Comparison of ENCODE assay signal across 8 mouse cellular contexts in the genomic region with DNA sequence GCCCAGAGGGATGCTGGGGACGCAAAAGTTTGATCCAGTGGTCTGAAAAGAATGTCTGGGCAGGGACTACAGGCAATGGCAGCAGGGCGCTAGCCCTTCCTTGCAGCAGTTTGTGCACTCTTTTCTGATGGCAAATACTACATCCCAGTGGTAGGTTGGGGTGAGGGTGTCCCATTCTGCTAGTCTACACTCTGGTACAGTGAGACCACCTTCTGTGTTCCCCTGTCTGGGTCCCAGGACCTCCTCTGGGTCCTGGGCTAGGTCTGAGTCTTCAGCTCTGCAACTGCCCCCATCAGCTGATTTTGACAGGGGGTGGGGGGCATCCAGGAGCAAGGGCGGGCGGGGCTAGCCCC. TPM values are rescaled to one million over a fixed set of nuclear protein-coding genes. Genes with fewer than 3 reads are reported as not detected.
DNase-seq lines count a peak whose midpoint lies in the region; ATAC-seq lines count a peak whose summit lies in the region.

No protein-coding gene starts in this region.

- peaks cover 26% of the 10 kb centered on the region; the same call in 1 of the 2 replicates for H3K27me3 ChIP-seq in kidney, embryonic 16.5 days (ENCODE audit: insufficient read depth, low read length)
- H3K27me3 ChIP-seq in embryonic facial prominence, embryonic 14.5 days (replicated peaks; ENCODE audit: control insufficient read depth, insufficient read depth, low read length), result peaks cover 15% of the 10 kb centered on the region
- no peaks in the 10 kb centered on the region for H3K27me3 ChIP-seq in hindbrain, embryonic 15.5 days
- H3K27me3 ChIP-seq in midbrain, embryonic 15.5 days (replicated peaks), result no peaks in the 10 kb centered on the region

- H3K9ac ChIP-seq in kidney, embryonic 16.5 days (replicated peaks; ENCODE audit: low read length), result no peak overlapping the region
- H3K9ac ChIP-seq in embryonic facial prominence, embryonic 14.5 days (ENCODE audit: low read depth, low read length), result peak overlapping the region; percentile 68
- H3K9ac ChIP-seq in hindbrain, embryonic 15.5 days, result peak overlapping the region; percentile 68
- H3K9ac ChIP-seq in midbrain, embryonic 15.5 days, result peak overlapping the region; percentile 74

- peak; percentile 75 for ATAC-seq in kidney, embryonic 16.5 days (ENCODE audit: low FRiP score, low TSS enrichment)
- ATAC-seq in embryonic facial prominence, embryonic 14.5 days (ENCODE audit: low read depth), result peak; percentile 51
- peak; percentile 84 for ATAC-seq in hindbrain, embryonic 15.5 days (ENCODE audit: low FRiP score, low read depth)
- ATAC-seq in midbrain, embryonic 15.5 days (replicated peaks), result peak; percentile 80

- no peak overlapping the region for H3K27ac ChIP-seq in kidney, embryonic 16.5 days (ENCODE audit: low read length)
- no peak overlapping the region for H3K27ac ChIP-seq in embryonic facial prominence, embryonic 14.5 days (replicated peaks; ENCODE audit: low read depth, low read length)
- peak overlapping the region; percentile 86 for H3K27ac ChIP-seq in hindbrain, embryonic 15.5 days (replicated peaks)
- peak overlapping the region; percentile 89 for H3K27ac ChIP-seq in midbrain, embryonic 15.5 days

- H3K4me2 ChIP-seq in kidney, embryonic 16.5 days (replicated peaks; ENCODE audit: low read depth, low read length), result peak overlapping the region; percentile 54
- H3K4me2 ChIP-seq in embryonic facial prominence, embryonic 14.5 days (ENCODE audit: low read depth, low read length), result peak overlapping the region; percentile 62
- H3K4me2 ChIP-seq in hindbrain, embryonic 15.5 days, result peak overlapping the region; percentile 66
- peak overlapping the region; percentile 60 for H3K4me2 ChIP-seq in midbrain, embryonic 15.5 days

- no peaks in the 10 kb centered on the region for H3K9me3 ChIP-seq in kidney, embryonic 16.5 days (ENCODE audit: low read length)
- no peaks in the 10 kb centered on the region for H3K9me3 ChIP-seq in embryonic facial prominence, embryonic 14.5 days (ENCODE audit: control insufficient read depth, low read length)
- H3K9me3 ChIP-seq in hindbrain, embryonic 15.5 days, result no peaks in the 10 kb centered on the region
- H3K9me3 ChIP-seq in midbrain, embryonic 15.5 days, result no peaks in the 10 kb centered on the region

- H3K36me3 ChIP-seq in kidney, embryonic 16.5 days (ENCODE audit: insufficient read depth, low read length), result no peaks in the 10 kb centered on the region
- H3K36me3 ChIP-seq in embryonic facial prominence, embryonic 14.5 days (ENCODE audit: control insufficient read depth, insufficient read depth, low read length), result no peaks in the 10 kb centered on the region
- H3K36me3 ChIP-seq in hindbrain, embryonic 15.5 days, result no peaks in the 10 kb centered on the region
- H3K36me3 ChIP-seq in midbrain, embryonic 15.5 days (replicated peaks), result no peaks in the 10 kb centered on the region

- WGBS in kidney, embryonic 16.5 days, result 36% methylated on average over 4 of the region's 4 CpGs
- 17% methylated on average over 1 of the region's 4 CpGs for WGBS in embryonic facial prominence, embryonic 14.5 days
- WGBS in hindbrain, embryonic 15.5 days, result 12% methylated on average over 4 of the region's 4 CpGs
- 8% methylated on average over 4 of the region's 4 CpGs for WGBS in midbrain, embryonic 15.5 days

- no peak for DNase-seq in kidney, adult 9 months
- DNase-seq in embryonic facial prominence, embryonic 14.5 days (ENCODE audit: low spot score), result no peak
- no peak for DNase-seq in urinary bladder, postnatal 25 days (ENCODE audit: low spot score)
- no peak for DNase-seq in right cerebral cortex, adult 18-20 months
- DNase-seq in urinary bladder, postnatal 14 days (ENCODE audit: low spot score), result no peak

- H3K4me3 ChIP-seq in kidney, embryonic 16.5 days (ENCODE audit: low read length), result peak overlapping the region; percentile 53
- H3K4me3 ChIP-seq in embryonic facial prominence, embryonic 14.5 days (ENCODE audit: low read depth, low read length), result peak overlapping the region; percentile 60
- peak overlapping the region; percentile 62 for H3K4me3 ChIP-seq in hindbrain, embryonic 15.5 days
- H3K4me3 ChIP-seq in midbrain, embryonic 15.5 days, result peak overlapping the region; percentile 64

- H3K4me1 ChIP-seq in kidney, embryonic 16.5 days (ENCODE audit: insufficient read depth, low read length), result peaks cover 7% of the 10 kb centered on the region; the same call in 1 of the 2 replicates
- H3K4me1 ChIP-seq in embryonic facial prominence, embryonic 14.5 days (ENCODE audit: control insufficient read depth, insufficient read depth, low read length), result no peaks in the 10 kb centered on the region
- no peaks in the 10 kb centered on the region for H3K4me1 ChIP-seq in hindbrain, embryonic 15.5 days (replicated peaks)
- H3K4me1 ChIP-seq in midbrain, embryonic 15.5 days, result 0 out of 2 replicates have a peak, but pooled peaks cover 4% of the 10 kb centered on the region

RNA-seq across cellular contexts. Expression of gene Aff2, which starts 0.2 kb away (rescaled TPM):
- 0.91 and 1.1 TPM in 2 replicates for polyA plus RNA-seq in kidney, embryonic 16.5 days (2015; fragmentation: Nextera tagmentation; extraction: Ambion mirVana)
- polyA plus RNA-seq in embryonic facial prominence, embryonic 14.5 days (2014; fragmentation: Nextera tagmentation; extraction: Ambion mirVana), result 5.7 and 6.8 TPM in 2 replicates
- polyA plus RNA-seq in hindbrain, embryonic 15.5 days (2015; fragmentation: Nextera tagmentation; extraction: Ambion mirVana), result 19.8 and 20.2 TPM in 2 replicates
- 17.7 and 17.8 TPM in 2 replicates for polyA plus RNA-seq in midbrain, embryonic 15.5 days (2015; fragmentation: Nextera tagmentation; extraction: Ambion mirVana)

Comparison
In these comparisons a context has a peak if more than half of its experiments do, and no peak if none do; other contexts are left out.
1. H3K27ac ChIP-seq: peak in hindbrain, embryonic 15.5 days (single experiment) and midbrain, embryonic 15.5 days (single experiment); none in kidney, embryonic 16.5 days (single experiment) and embryonic facial prominence, embryonic 14.5 days (single experiment).
2. Peak in every context shown above with its lines, with median percentiles within 50 percentile points of each other: ATAC-seq, H3K4me2 ChIP-seq and H3K4me3 ChIP-seq.